Mouse (Mus musculus): ENCODE measurements around the gene Mgat5. TPM values are rescaled to one million over a fixed set of nuclear protein-coding genes. Genes with fewer than 3 reads are reported as not detected.

Gene Mgat5
- polyA plus RNA-seq, 1 experiment from 2014 or later = 4.9 TPM

DNA sequence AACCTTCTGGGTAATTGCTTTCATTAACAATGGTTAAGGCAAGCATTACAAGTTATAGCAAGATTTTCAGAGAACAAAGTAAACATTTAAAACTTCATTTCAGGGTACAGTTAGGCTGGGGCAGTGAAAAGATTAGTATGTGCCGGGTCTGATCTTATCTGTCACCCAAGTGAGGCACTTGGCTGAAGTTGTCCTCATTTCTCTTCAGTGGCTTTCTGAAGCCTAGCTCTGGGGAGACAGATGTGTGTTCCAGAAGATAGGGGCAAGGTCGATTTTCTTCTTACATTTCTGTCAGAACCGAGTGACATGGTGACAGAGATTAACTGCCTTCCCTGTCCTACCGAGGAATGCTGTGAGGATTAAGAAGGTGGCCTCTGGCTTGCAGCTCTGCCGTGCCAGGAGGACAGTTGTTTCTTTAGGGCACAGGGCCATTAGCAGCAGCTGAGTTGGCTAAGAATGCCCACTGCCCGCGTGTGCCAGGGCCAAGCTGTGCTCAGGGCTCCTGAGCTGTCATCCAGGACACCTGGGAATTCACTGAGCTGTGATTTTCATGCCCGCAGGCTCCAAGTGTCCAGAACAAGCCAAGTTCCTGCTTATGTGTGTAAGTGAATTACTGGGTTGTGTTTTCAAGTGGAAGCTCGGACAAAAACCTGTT, 134.1 kb downstream of the Mgat5 start:
- WGBS = 64% methylated on average over 9 of the region's 9 CpGs
- no peak for DNase-seq (ENCODE audit: low spot score)
- no peak overlapping the region for H3K27ac ChIP-seq (replicated peaks)

GRCm38 (mm10) chr1:127340296-127340695, 135.5 kb downstream of the Mgat5 start:
- H3K4me3 ChIP-seq = no peak overlapping the region
- no peaks in the 10 kb centered on the region for H3K9me3 ChIP-seq
- no peaks in the 10 kb centered on the region for H3K27me3 ChIP-seq (replicated peaks; ENCODE audit: low read depth, poor library complexity, severe bottlenecking)
- 89% methylated on average over 9 of the region's 9 CpGs for WGBS
- no peaks in the 10 kb centered on the region for H3K36me3 ChIP-seq (replicated peaks)
- peaks cover 21% of the 10 kb centered on the region for H3K4me1 ChIP-seq
- no peak overlapping the region for H3K27ac ChIP-seq (replicated peaks)
- no peak for DNase-seq (ENCODE audit: low spot score)

More for the DNA sequence above, 134.1 kb downstream of the Mgat5 start:
- Histone ChIP-seq H3K4me3 (no peak overlapping the region), H3K27me3 (replicated peaks; ENCODE audit: low read depth, poor library complexity, severe bottlenecking) (no peaks in the 10 kb centered on the region), H3K4me1 (peaks cover 14% of the 10 kb centered on the region), H3K9me3 (no peaks in the 10 kb centered on the region), H3K36me3 (replicated peaks) (no peaks in the 10 kb centered on the region)

DNA sequence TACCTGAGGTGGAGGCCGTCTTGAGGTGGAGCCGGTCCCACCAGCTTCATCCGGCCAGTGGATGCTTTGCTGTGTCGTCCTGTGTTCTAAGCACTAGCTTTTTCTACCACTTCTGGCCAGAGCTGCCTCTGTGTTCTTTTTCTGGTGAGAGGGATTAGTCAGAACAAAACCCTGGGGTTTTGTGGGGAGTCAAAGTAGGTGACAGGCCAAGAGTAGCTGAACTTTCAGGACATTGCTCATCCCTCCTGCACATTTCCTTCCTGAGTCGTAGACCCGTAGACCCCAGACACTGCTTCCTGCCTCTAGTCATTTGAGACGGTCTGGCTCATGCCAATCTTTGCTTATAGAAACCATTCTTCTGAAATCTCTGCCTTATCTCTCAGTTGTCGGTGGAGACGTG, 140.1 kb downstream of the Mgat5 start:
- no peak for DNase-seq (ENCODE audit: low spot score)
- H3K36me3 ChIP-seq (replicated peaks) = no peaks in the 10 kb centered on the region
- no peaks in the 10 kb centered on the region for H3K27me3 ChIP-seq (replicated peaks; ENCODE audit: low read depth, poor library complexity, severe bottlenecking)
- WGBS = 67% methylated on average over 9 of the region's 9 CpGs
- no peaks in the 10 kb centered on the region for H3K9me3 ChIP-seq
- H3K4me3 ChIP-seq = no peak overlapping the region
- no peak overlapping the region for H3K27ac ChIP-seq (replicated peaks)
- peaks cover 26% of the 10 kb centered on the region for H3K4me1 ChIP-seq

- H3K27ac ChIP-seq (replicated peaks) = no peak overlapping the region
- no peak for DNase-seq (ENCODE audit: low spot score)
- H3K4me1 ChIP-seq = peaks cover 26% of the 10 kb centered on the region
- H3K36me3 ChIP-seq (replicated peaks) = no peaks in the 10 kb centered on the region
- H3K27me3 ChIP-seq (replicated peaks; ENCODE audit: low read depth, poor library complexity, severe bottlenecking) = no peaks in the 10 kb centered on the region
- no peak overlapping the region for H3K4me3 ChIP-seq
- no peaks in the 10 kb centered on the region for H3K9me3 ChIP-seq
- WGBS = 75% methylated on average over 3 of the region's 3 CpGs
These were observed 141.9 kb downstream of the Mgat5 start for GRCm38 (mm10) chr1:127346596-127347139.

- DNase-seq (ENCODE audit: low spot score) = no peak
- Histone ChIP-seq H3K27me3 (replicated peaks; ENCODE audit: low read depth, poor library complexity, severe bottlenecking) (no peaks in the 10 kb centered on the region), H3K36me3 (replicated peaks) (no peaks in the 10 kb centered on the region), H3K4me3 (no peak overlapping the region), H3K9me3 (no peaks in the 10 kb centered on the region), H3K27ac (replicated peaks) (no peak overlapping the region), H3K4me1 (peaks cover 31% of the 10 kb centered on the region)
- WGBS = 90% methylated on average over 3 of the region's 3 CpGs
These were observed 143.2 kb downstream of the Mgat5 start for GRCm38 (mm10) chr1:127347878-127348620.

DNA sequence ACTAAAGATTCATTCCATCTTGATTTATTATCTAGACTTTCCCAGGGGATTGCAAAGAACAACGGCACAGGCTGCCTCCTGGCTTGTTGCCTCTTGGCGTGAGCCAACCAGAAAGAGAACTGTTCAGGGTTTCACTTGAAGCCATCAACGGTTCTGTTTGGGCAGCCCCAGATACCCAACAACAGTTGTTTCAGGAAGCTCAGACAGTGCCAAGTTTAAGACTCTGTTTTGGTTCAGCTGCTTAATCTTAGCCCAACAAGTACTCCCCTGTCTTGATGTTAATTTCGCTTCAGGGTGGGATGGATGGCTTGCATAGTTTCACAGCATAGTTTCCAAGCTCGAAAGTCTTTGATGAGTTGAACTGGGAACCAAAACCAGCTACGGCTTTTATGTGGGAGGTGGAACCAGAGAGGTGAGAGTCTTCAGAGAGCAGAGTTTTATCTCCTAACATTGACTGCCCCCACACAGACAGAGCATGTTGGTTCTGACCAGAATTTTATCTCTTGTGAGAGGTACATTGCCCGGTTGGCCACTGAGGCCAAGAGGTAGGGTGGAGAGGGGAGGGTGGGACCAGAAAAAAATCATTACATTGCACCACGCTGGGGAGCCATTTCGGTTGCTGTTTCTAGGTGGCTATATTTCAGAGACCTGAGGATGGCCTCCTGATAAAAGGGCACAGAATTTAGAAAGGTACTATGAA, 144.0 kb downstream of the Mgat5 start:
- no peak for DNase-seq (ENCODE audit: low spot score)
- Histone ChIP-seq H3K4me1 (peaks cover 28% of the 10 kb centered on the region), H3K27ac (replicated peaks) (no peak overlapping the region), H3K27me3 (replicated peaks; ENCODE audit: low read depth, poor library complexity, severe bottlenecking) (no peaks in the 10 kb centered on the region), H3K36me3 (replicated peaks) (no peaks in the 10 kb centered on the region), H3K9me3 (no peaks in the 10 kb centered on the region), H3K4me3 (no peak overlapping the region)
- 88% methylated on average over 9 of the region's 9 CpGs for WGBS

- no peaks in the 10 kb centered on the region for H3K9me3 ChIP-seq
- no peaks in the 10 kb centered on the region for H3K27me3 ChIP-seq (replicated peaks; ENCODE audit: low read depth, poor library complexity, severe bottlenecking)
- no peaks in the 10 kb centered on the region for H3K36me3 ChIP-seq (replicated peaks)
- DNase-seq (ENCODE audit: low spot score) = no peak
- no peak overlapping the region for H3K27ac ChIP-seq (replicated peaks)
- H3K4me1 ChIP-seq = peaks cover 8% of the 10 kb centered on the region; the same call in 1 of the 2 replicates
- no peak overlapping the region for H3K4me3 ChIP-seq
- 93% methylated on average over 12 of the region's 12 CpGs for WGBS
These were observed 146.7 kb downstream of the Mgat5 start for GRCm38 (mm10) chr1:127351380-127352057.

DNA sequence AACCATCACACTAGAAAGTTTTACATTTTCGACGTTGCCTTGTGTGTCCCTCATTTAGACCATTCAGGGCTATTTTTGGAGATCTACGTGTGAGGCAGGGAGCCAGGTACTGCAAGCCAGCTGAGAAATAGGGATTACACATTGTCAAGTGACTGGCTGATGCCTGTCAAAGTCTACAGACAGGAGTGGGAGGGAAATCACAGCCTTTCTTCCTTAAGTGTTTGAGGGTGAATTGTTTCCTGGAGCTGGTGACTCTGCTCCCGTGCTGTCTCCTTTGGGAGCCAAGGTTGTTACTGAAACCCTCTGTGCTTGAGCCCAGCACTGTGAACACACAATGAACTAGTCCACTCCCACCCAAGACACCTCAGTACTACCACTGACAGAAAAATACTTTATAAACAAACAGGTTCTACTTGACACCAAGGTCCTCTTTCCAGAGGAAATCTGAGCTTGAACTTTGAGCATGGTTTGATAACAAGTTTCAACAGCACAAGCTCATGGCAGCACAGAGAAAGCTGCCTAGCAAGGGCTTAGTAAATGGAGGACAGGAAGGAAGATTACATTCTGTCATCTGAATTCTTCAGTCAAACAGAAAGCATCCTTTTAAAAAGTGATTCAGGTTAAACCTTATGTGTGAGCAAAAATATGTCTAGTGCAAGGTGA, 147.4 kb downstream of the Mgat5 start:
- Histone ChIP-seq H3K36me3 (replicated peaks) (no peaks in the 10 kb centered on the region), H3K27ac (replicated peaks) (no peak overlapping the region)

GRCm38 (mm10) chr1:127353408-127353807, 148.6 kb downstream of the Mgat5 start:
- H3K27me3 ChIP-seq (replicated peaks; ENCODE audit: low read depth, poor library complexity, severe bottlenecking) = no peaks in the 10 kb centered on the region
- DNase-seq (ENCODE audit: low spot score) = no peak
- WGBS = 78% methylated on average over 9 of the region's 9 CpGs
- H3K9me3 ChIP-seq = no peaks in the 10 kb centered on the region
- H3K4me1 ChIP-seq = 0 out of 2 replicates have a peak, but pooled peaks cover 6% of the 10 kb centered on the region
- H3K36me3 ChIP-seq (replicated peaks) = no peaks in the 10 kb centered on the region
- no peak overlapping the region for H3K27ac ChIP-seq (replicated peaks)
- no peak overlapping the region for H3K4me3 ChIP-seq

More for the DNA sequence above, 147.4 kb downstream of the Mgat5 start:
- no peaks in the 10 kb centered on the region for H3K9me3 ChIP-seq
- DNase-seq (ENCODE audit: low spot score) = no peak
- no peaks in the 10 kb centered on the region for H3K27me3 ChIP-seq (replicated peaks; ENCODE audit: low read depth, poor library complexity, severe bottlenecking)
- 84% methylated on average over 4 of the region's 4 CpGs for WGBS
- H3K4me1 ChIP-seq = 0 out of 2 replicates have a peak, but pooled peaks cover 6% of the 10 kb centered on the region
- no peak overlapping the region for H3K4me3 ChIP-seq

GRCm38 (mm10) chr1:127354152-127354551, 149.3 kb downstream of the Mgat5 start:
- Histone ChIP-seq H3K4me3 (no peak overlapping the region), H3K4me1 (0 out of 2 replicates have a peak, but pooled peaks cover 6% of the 10 kb centered on the region), H3K27ac (replicated peaks) (no peak overlapping the region), H3K36me3 (replicated peaks) (no peaks in the 10 kb centered on the region), H3K9me3 (no peaks in the 10 kb centered on the region), H3K27me3 (replicated peaks; ENCODE audit: low read depth, poor library complexity, severe bottlenecking) (no peaks in the 10 kb centered on the region)
- WGBS = 89% methylated on average over 5 of the region's 5 CpGs
- no peak for DNase-seq (ENCODE audit: low spot score)

DNA sequence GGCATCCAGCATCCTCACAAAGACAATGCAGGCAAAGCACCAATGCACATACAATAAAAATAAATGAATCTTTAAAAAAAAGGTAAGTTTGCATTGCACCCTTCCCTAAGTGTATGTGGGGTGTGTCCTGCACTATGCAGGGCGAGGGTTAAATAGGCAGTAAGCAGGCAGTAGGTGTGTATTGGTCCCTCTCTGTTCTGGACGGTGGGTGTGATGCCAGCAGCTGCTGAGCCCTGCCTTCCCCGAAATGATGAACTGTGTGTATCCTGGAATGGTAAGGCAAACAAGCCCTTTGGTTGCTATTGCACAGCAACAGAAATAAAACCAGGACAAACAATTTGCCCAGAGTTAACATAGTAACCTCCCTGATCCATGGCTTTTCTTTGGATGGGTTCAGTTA, 150.2 kb downstream of the Mgat5 start:
- H3K9me3 ChIP-seq = no peaks in the 10 kb centered on the region
- DNase-seq (ENCODE audit: low spot score) = no peak
- no peak overlapping the region for H3K4me3 ChIP-seq
- WGBS = 88% methylated on average over 3 of the region's 3 CpGs
- H3K4me1 ChIP-seq = peaks cover 7% of the 10 kb centered on the region; the same call in 1 of the 2 replicates
- no peaks in the 10 kb centered on the region for H3K36me3 ChIP-seq (replicated peaks)
- H3K27me3 ChIP-seq (replicated peaks; ENCODE audit: low read depth, poor library complexity, severe bottlenecking) = no peaks in the 10 kb centered on the region
- H3K27ac ChIP-seq (replicated peaks) = no peak overlapping the region
